Mouse (Mus musculus) cerebellum, adult 2 months (tissue): ENCODE results near the gene Olfr652. TPM values are rescaled to one million over a fixed set of nuclear protein-coding genes. Genes with fewer than 3 reads are reported as not detected.

Experiments used
- DNase-seq, 2 experiments: peaks; one replicate each; pipeline ENCODE4 v3.0.0; 2021
- H3K27ac ChIP-seq: fragments of 200-500 bp; 2 replicates; pipeline ENCODE4 v1.5.1; 2012; ENCODE audit warnings: low read length, control low read depth, inconsistent platforms; ENCODE audit not compliant: insufficient read depth
- H3K27me3 ChIP-seq: fragments of 200-500 bp; 2 replicates; pipeline ENCODE4 v1.6.1; 2012; ENCODE audit warnings: inconsistent platforms, mild to moderate bottlenecking, low read length, moderate library complexity; ENCODE audit not compliant: control insufficient read depth, insufficient read depth
- H3K4me1 ChIP-seq: fragments of 200-500 bp; 2 replicates; pipeline ENCODE4 v1.6.1; 2011; ENCODE audit warnings: low read length; ENCODE audit not compliant: control insufficient read depth, insufficient read depth
- H3K4me3 ChIP-seq: fragments of 200-500 bp; replicated peaks from 2 replicates; pipeline ENCODE3; 2011; ENCODE audit warnings: mild to moderate bottlenecking, low read depth, low read length, control low read depth; ENCODE audit not compliant: insufficient read depth
- CTCF ChIP-seq: fragments of 200-500 bp; IDR thresholded peaks from 2 replicates; pipeline ENCODE4 v1.5.1; 2011; ENCODE audit warnings: low read depth, mild to moderate bottlenecking, control low read depth, low read length, moderate library complexity, borderline replicate concordance; ENCODE audit not compliant: insufficient read depth
- POLR2A ChIP-seq: fragments of 200-500 bp; IDR thresholded peaks from 2 replicates; pipeline ENCODE4 v1.6.1; 2011; ENCODE audit warnings: low read length, control low read depth, borderline replicate concordance; ENCODE audit not compliant: insufficient read depth
- WGBS: fragments of 180-500 bp; shearing (Covaris S2); methylation state at CpG from one replicate; pipeline ENCODE4 v1.1.7; 2018; 5-methylcytosine and 5-hydroxymethylcytosine counted together
- polyA plus RNA-seq: library from polyadenylated mRNA; depleted of rRNA; stranded (reverse); fragments of >200 nt; gene quantifications from 2 replicates; pipeline ENCODE4 v1.2.3, GENCODE M21; 2012; rRNA removed

Gene Olfr652
- polyA plus RNA-seq, 1 experiment, result not detected

- Histone ChIP-seq H3K4me1 (no peaks in the 10 kb centered on the region), H3K4me3 (no peak overlapping the region), H3K27me3 (no peaks in the 10 kb centered on the region), H3K27ac (no peak overlapping the region)
- 6% methylated on average over 3 of the region's 3 CpGs for WGBS
- no peak for DNase-seq
- TF ChIP-seq CTCF (no peak), POLR2A (no peak)
Observed at GRCm38 (mm10) chr7:104603173-104603572, 42.5 kb downstream of the Olfr652 start.

GRCm38 (mm10) chr7:104604727-104605126 lies 44.0 kb downstream of the Olfr652 start:
- Histone ChIP-seq H3K4me3 (no peak overlapping the region), H3K4me1 (no peaks in the 10 kb centered on the region), H3K27me3 (no peaks in the 10 kb centered on the region), H3K27ac (no peak overlapping the region)
- TF ChIP-seq CTCF (no peak), POLR2A (no peak)
- DNase-seq, result no peak

GRCm38 (mm10) chr7:104613655-104614054 lies 53.0 kb downstream of the Olfr652 start, which contains the start of gene Olfr656:
Gene Olfr656 (plus strand): TSS chr7:104613955.
- no peak for DNase-seq
- H3K27ac ChIP-seq, result no peak within 1 kb of the TSS
- WGBS, result 68% methylated on average over 4 of the region's 4 CpGs
- H3K4me1 ChIP-seq, result no peaks in the 10 kb centered on the region; the same call in 1 of the 2 replicates
- H3K4me3 ChIP-seq, result no peak within 1 kb of the TSS
- no peaks in the 10 kb centered on the region for H3K27me3 ChIP-seq
- TF ChIP-seq POLR2A (no peak), CTCF (no peak)

Other genes with a start within 250 kb of the Olfr652 start
- gene Trim12a, start 245.4 kb upstream of the Olfr652 start, polyA plus RNA-seq, result 3.3 and 3.8 TPM in 2 replicates
- not detected in 2 replicates for gene Trim34b, start 231.4 kb upstream of the Olfr652 start, polyA plus RNA-seq
- 1.3 TPM in 2 replicates for gene Trim12c, start 207.5 kb upstream of the Olfr652 start, polyA plus RNA-seq
- 0.03 and 0.11 TPM in 2 replicates for gene Trim30b, start 191.0 kb upstream of the Olfr652 start, polyA plus RNA-seq
- gene Trim30c, start 160.1 kb upstream of the Olfr652 start, polyA plus RNA-seq, result not detected in 2 replicates
- gene Trim30a, start 95.7 kb upstream of the Olfr652 start, polyA plus RNA-seq, result 1.6 TPM in 2 replicates
- gene Trim30d, start 53.1 kb upstream of the Olfr652 start, polyA plus RNA-seq, result 0.88 and 1.0 TPM in 2 replicates
- gene Olfr651, start 10.8 kb upstream of the Olfr652 start, polyA plus RNA-seq, result not detected in 2 replicates
- not detected in 2 replicates for gene Olfr653, start 16.4 kb downstream of the Olfr652 start, polyA plus RNA-seq
- gene Olfr654, start 26.1 kb downstream of the Olfr652 start, polyA plus RNA-seq, result not detected in 2 replicates
- 0.11 and 0.16 TPM in 2 replicates for gene Olfr655, start 40.9 kb downstream of the Olfr652 start, polyA plus RNA-seq
- not detected in 2 replicates for gene Olfr656, start 53.1 kb downstream of the Olfr652 start, polyA plus RNA-seq
- not detected in 2 replicates for gene Olfr657, start 63.9 kb downstream of the Olfr652 start, polyA plus RNA-seq
- gene Olfr658, start 86.4 kb downstream of the Olfr652 start, polyA plus RNA-seq, result 0.25 and 0.52 TPM in 2 replicates
- gene Olfr659, start 105.9 kb downstream of the Olfr652 start, polyA plus RNA-seq, result not detected in 2 replicates
- not detected in 2 replicates for gene Olfr661, start 125.6 kb downstream of the Olfr652 start, polyA plus RNA-seq
- gene Usp17le, start 216.6 kb downstream of the Olfr652 start, polyA plus RNA-seq, result not detected in 2 replicates